Mouse (Mus musculus) testis, adult 2 months (tissue): Measurements from ENCODE around the gene Cnn3.

Source experiments
- CTCF ChIP-seq: fragments of 200-500 bp; IDR thresholded peaks from 2 replicates; pipeline ENCODE4 v1.5.1; 2012; ENCODE audit warnings: low read depth, mild to moderate bottlenecking, inconsistent platforms, low read length, moderate library complexity; ENCODE audit not compliant: control insufficient read depth, insufficient read depth, insufficient replicate concordance
- POLR2A ChIP-seq: fragments of 200-500 bp; IDR thresholded peaks from 2 replicates; pipeline ENCODE4 v1.6.1; 2012; ENCODE audit warnings: low read depth, mild to moderate bottlenecking, inconsistent platforms, low read length, moderate library complexity; ENCODE audit not compliant: control insufficient read depth

- TF ChIP-seq CTCF (no peak), POLR2A (no peak)
These were observed 58.9 kb downstream of the Cnn3 start for GRCm38 (mm10) chr3:121485201-121485600.
